Mouse (Mus musculus) ES-E14 (cell line): ENCODE results near the gene Ahcyl1.

Source experiments
- CHD2 ChIP-seq: IDR thresholded peaks from 2 replicates; pipeline ENCODE4 v1.6.1; 2014; ENCODE audit warnings: mild to moderate bottlenecking, low read depth, low read length, inconsistent platforms
- MAFK ChIP-seq: IDR thresholded peaks from 2 replicates; pipeline ENCODE4 v1.6.1; 2014; ENCODE audit warnings: mild to moderate bottlenecking, low read depth, low read length, inconsistent platforms; ENCODE audit not compliant: insufficient read depth
- ZC3H11A ChIP-seq: IDR thresholded peaks from 2 replicates; pipeline ENCODE4 v1.6.1; 2012; ENCODE audit warnings: low read depth, mild to moderate bottlenecking, inconsistent platforms, low read length, borderline replicate concordance
- ZNF384 ChIP-seq: IDR thresholded peaks from 2 replicates; pipeline ENCODE4 v1.6.1; 2012; ENCODE audit warnings: low read depth, low read length, inconsistent platforms

DNA sequence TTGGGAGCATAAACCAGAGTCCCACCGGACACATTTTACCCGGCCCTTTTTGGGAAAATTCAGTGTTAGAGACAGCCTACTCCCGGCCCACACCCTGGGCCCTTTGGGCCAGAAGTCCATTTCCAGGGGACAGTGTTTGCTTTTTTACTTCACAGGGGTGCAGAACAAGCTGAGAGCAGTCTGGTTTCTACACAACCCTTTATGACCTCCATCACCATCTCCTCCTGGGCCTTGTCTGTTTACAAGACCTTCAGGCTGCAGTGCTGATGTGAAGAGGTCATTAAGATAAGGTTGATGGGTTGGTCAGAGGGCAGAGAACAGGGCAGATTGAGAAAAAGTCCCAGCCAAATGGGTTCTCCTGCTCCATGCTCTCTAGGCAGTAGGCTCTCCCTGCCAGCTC, 550 bp upstream of the Ahcyl1 start:
- TF ChIP-seq MAFK (no peak), ZNF384 (no peak), CHD2 (no peak), ZC3H11A (no peak)
